Mouse (Mus musculus) midbrain, postnatal 0 days (tissue): ENCODE results near the gene Spata5. TPM values are rescaled to one million over a fixed set of nuclear protein-coding genes. Genes with fewer than 3 reads are reported as not detected.
A peak's percentile ranks its signal among the peaks of the same experiment; 100 is the strongest.

Experiments used
- ATAC-seq: fragments of 200-750 bp; cut with Nextera tagmentation; 2 replicates; pipeline ENCODE4 v1.8.0; 2017; ENCODE audit warnings: moderate number of reproducible peaks, mild to moderate bottlenecking, moderate TSS enrichment, moderate library complexity; ENCODE audit not compliant: low FRiP score
- DNase-seq: peaks from one replicate; pipeline ENCODE4 v3.0.0-alpha.2; 2015; ENCODE audit warnings: low spot score
- H3K27ac ChIP-seq: fragments of 300-500 bp; sonication (generic); 2 replicates; pipeline ENCODE4 v1.5.1; 2014; ENCODE audit warnings: low read depth, mild to moderate bottlenecking, low read length, mixed read lengths
- H3K27me3 ChIP-seq: fragments of 300-500 bp; sonication (generic); 2 replicates; pipeline ENCODE4 v1.6.1; 2014; ENCODE audit warnings: low read length, control low read depth, mixed read lengths; ENCODE audit not compliant: insufficient read depth
- H3K36me3 ChIP-seq: fragments of 300-500 bp; sonication (generic); 2 replicates; pipeline ENCODE4 v1.6.1; 2014; ENCODE audit warnings: low read length, control low read depth, mixed read lengths; ENCODE audit not compliant: insufficient read depth
- H3K4me1 ChIP-seq: fragments of 300-500 bp; sonication (generic); 2 replicates; pipeline ENCODE4 v1.6.1; 2014; ENCODE audit warnings: mild to moderate bottlenecking, control low read depth, antibody characterized with exemption, low read length, mixed read lengths; ENCODE audit not compliant: insufficient read depth
- H3K4me2 ChIP-seq: fragments of 300-500 bp; sonication (generic); 2 replicates; pipeline ENCODE4 v1.6.1; 2014; ENCODE audit warnings: low read depth, mild to moderate bottlenecking, low read length, mixed read lengths; ENCODE audit not compliant: poor library complexity, severe bottlenecking
- H3K4me3 ChIP-seq: fragments of 300-500 bp; sonication (generic); 2 replicates; pipeline ENCODE4 v1.5.1; 2014; ENCODE audit warnings: low read depth, mild to moderate bottlenecking, low read length, moderate library complexity
- H3K9ac ChIP-seq: fragments of 300-500 bp; sonication (generic); replicated peaks from 2 replicates; pipeline ENCODE4 v1.6.1; 2014; ENCODE audit warnings: mild to moderate bottlenecking, low read length, moderate library complexity, mixed read lengths; ENCODE audit not compliant: poor library complexity, severe bottlenecking
- H3K9me3 ChIP-seq: fragments of 300-500 bp; sonication (generic); 2 replicates; pipeline ENCODE4 v1.6.1; 2016; ENCODE audit warnings: low read length, control low read depth
- CTCF ChIP-seq: IDR thresholded peaks from 2 replicates; pipeline ENCODE4 v1.5.1; 2016; ENCODE audit warnings: antibody characterized with exemption, mild to moderate bottlenecking
- WGBS: fragments of 180-500 bp; shearing (Covaris S2); extraction: QIAGEN DNeasy Blood & Tissue Kit; methylation state at CpG from one replicate; pipeline ENCODE4 v1.1.7; 2014; 5-methylcytosine and 5-hydroxymethylcytosine counted together
- polyA plus RNA-seq: library from polyadenylated mRNA; unstranded; fragments of >200 nt; fragmentation: Nextera tagmentation; extraction: Ambion mirVana; gene quantifications from 2 replicates; pipeline ENCODE4 v1.2.1, GENCODE M21; 2015
- total RNA-seq: library from RNA; depleted of rRNA; stranded (reverse); fragments of >200 nt; gene quantifications from 2 replicates; pipeline ENCODE4 v1.2.3, GENCODE M21; 2014

Gene Spata5
- total and polyA plus RNA-seq, 2 experiments from 2014 or later: 18.9 to 19.5 TPM

- ATAC-seq: no peak
- no peaks in the 10 kb centered on the region for H3K9me3 ChIP-seq
These were observed 183.2 kb downstream of the Spata5 start for GRCm38 (mm10) chr3:37602890-37603289.

DNA sequence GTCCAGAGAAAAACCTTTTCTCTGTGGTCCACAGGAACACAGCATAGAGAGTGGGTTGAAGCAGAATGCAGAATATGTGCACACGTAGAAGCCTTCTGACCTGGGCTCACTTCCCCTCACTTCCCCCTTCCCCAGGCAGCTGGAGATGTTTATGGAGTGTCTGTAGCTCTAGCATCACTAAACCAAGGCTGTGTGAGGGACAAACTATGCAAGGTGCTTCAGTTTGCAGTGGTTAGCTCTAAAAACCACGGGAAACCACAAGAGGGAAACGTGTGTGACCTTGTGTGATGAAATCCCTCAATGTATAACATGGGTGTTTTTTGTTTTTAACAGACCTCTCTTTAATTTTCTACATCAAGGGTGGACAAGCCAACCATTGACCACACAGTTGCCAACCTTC, 183.8 kb downstream of the Spata5 start:
- Histone ChIP-seq H3K27ac (no peak overlapping the region), H3K36me3 (no peaks in the 10 kb centered on the region), H3K4me3 (no peak overlapping the region), H3K27me3 (no peaks in the 10 kb centered on the region), H3K4me1 (peaks cover 5% of the 10 kb centered on the region; the same call in 1 of the 2 replicates), H3K9me3 (no peaks in the 10 kb centered on the region), H3K4me2 (no peak overlapping the region), H3K9ac (no peak overlapping the region)
- WGBS: 83% methylated on average over 3 of the region's 3 CpGs
- ATAC-seq (no peak), DNase-seq (no peak)
- TF ChIP-seq CTCF: no peak

More at GRCm38 (mm10) chr3:37602890-37603289, 183.2 kb downstream of the Spata5 start:
- H3K4me3 ChIP-seq: no peak overlapping the region
- no peak overlapping the region for H3K9ac ChIP-seq
- no peak for TF ChIP-seq CTCF
- no peak for DNase-seq
- WGBS: 93% methylated on average over 7 of the region's 7 CpGs
- H3K4me2 ChIP-seq: no peak overlapping the region
- H3K27ac ChIP-seq: no peak overlapping the region
- peaks cover 5% of the 10 kb centered on the region; the same call in 1 of the 2 replicates for H3K4me1 ChIP-seq
- H3K27me3 ChIP-seq: no peaks in the 10 kb centered on the region
- no peaks in the 10 kb centered on the region for H3K36me3 ChIP-seq

DNA sequence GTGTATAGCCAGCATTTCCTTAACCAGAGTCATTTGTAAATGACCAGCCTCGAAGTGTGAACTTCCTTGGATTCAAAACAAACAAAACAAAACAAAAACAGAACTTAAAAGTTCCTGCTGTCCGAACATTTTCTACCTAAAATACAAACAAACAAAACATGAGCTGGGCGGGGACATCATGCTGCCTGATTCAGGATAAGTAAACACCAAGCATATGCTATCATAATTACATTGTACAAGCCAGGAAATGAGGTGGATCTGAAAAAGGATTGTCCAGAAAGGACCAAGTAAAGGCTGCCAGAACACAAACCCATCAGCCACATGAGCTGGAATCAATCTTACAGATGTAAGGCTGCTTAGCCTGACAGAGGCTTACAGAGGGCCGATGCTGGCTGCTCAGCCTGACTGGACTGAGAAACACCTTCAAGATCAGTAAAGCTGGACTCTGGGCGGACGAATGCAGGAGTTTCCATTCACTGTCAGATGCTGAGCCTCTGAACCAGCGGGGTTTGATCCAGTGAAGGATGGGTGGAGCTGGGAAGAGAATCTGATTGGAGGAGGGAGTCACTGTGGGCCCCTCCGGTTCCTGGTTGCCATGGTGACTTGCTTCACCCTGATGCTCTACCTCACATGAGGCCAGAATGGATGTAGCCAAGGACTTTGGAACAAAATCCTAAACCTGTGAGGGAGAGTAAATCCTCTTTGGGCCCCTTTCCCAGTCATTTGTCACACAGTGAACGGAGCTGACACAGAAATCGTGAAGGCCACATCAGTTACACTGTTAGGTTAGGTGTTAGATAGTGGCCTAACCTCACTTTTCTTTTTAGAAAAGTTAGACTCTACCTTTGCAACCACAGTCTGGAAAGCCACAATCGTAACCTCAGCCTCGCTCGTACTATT, 185.5 kb downstream of the Spata5 start:
- H3K9ac ChIP-seq: no peak overlapping the region
- no peak overlapping the region for H3K27ac ChIP-seq
- H3K36me3 ChIP-seq: no peaks in the 10 kb centered on the region
- H3K4me2 ChIP-seq: no peak overlapping the region
- peaks cover 5% of the 10 kb centered on the region; the same call in 1 of the 2 replicates for H3K4me1 ChIP-seq
- 35% methylated on average over 13 of the region's 13 CpGs for WGBS
- no peak for TF ChIP-seq CTCF
- peak; percentile 43 for DNase-seq
- ATAC-seq: peak; percentile 75
- no peak overlapping the region for H3K4me3 ChIP-seq
- no peaks in the 10 kb centered on the region for H3K27me3 ChIP-seq
- H3K9me3 ChIP-seq: no peaks in the 10 kb centered on the region

- Histone ChIP-seq H3K4me3 (no peak overlapping the region), H3K4me2 (no peak overlapping the region), H3K4me1 (peaks cover 5% of the 10 kb centered on the region; the same call in 1 of the 2 replicates), H3K9me3 (no peaks in the 10 kb centered on the region), H3K27me3 (no peaks in the 10 kb centered on the region), H3K36me3 (no peaks in the 10 kb centered on the region), H3K27ac (no peak overlapping the region), H3K9ac (no peak overlapping the region)
- WGBS: 76% methylated on average over 10 of the region's 10 CpGs
- TF ChIP-seq CTCF: no peak
- DNase-seq (no peak), ATAC-seq (peak; percentile 45; the same call in 1 of the 2 replicates)
These were observed 186.2 kb downstream of the Spata5 start for GRCm38 (mm10) chr3:37605876-37606238.

DNA sequence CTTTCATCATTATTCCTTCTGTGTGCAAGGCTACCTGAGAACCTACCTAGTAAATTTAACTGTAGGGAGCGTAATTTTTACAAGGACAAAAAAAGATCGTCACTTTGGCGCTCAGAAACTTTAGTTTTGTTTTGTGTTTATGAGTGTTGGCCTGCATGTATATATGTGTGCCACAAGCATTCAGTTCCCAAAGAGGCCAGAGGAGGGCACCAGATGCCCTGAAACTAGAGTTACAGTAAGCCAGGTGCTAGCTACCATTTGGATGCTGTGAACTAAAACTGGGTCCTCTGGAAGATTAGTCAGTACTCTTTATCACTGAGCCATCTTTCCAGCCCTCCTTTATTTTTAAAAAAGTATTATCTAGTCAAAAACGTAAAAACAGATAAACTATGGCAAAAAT, 189.2 kb downstream of the Spata5 start:
- ATAC-seq (no peak), DNase-seq (no peak)
- WGBS: 89% methylated on average over 4 of the region's 4 CpGs
- Histone ChIP-seq H3K9me3 (no peaks in the 10 kb centered on the region), H3K9ac (no peak overlapping the region), H3K4me2 (no peak overlapping the region), H3K27ac (no peak overlapping the region), H3K4me3 (no peak overlapping the region), H3K27me3 (no peaks in the 10 kb centered on the region), H3K4me1 (peaks cover 5% of the 10 kb centered on the region; the same call in 1 of the 2 replicates), H3K36me3 (no peaks in the 10 kb centered on the region)
- peak; percentile 23; the same call in 1 of the 2 replicates for TF ChIP-seq CTCF

GRCm38 (mm10) chr3:37610670-37611069, 191.0 kb downstream of the Spata5 start:
- no peak overlapping the region for H3K4me3 ChIP-seq
- WGBS: 100% methylated on average over 2 of the region's 2 CpGs
- no peak overlapping the region for H3K9ac ChIP-seq
- no peaks in the 10 kb centered on the region for H3K27me3 ChIP-seq
- DNase-seq (no peak), ATAC-seq (no peak)
- H3K36me3 ChIP-seq: no peaks in the 10 kb centered on the region
- no peaks in the 10 kb centered on the region for H3K9me3 ChIP-seq
- H3K4me1 ChIP-seq: no peaks in the 10 kb centered on the region
- H3K4me2 ChIP-seq: no peak overlapping the region
- no peak for TF ChIP-seq CTCF
- no peak overlapping the region for H3K27ac ChIP-seq
